Mouse (Mus musculus) heart, adult 8-10 months (tissue): ENCODE data around the gene Krt18. TPM values are rescaled to one million over a fixed set of nuclear protein-coding genes. Genes with fewer than 3 reads are reported as not detected.
A peak's percentile ranks its signal among the peaks of the same experiment; 100 is the strongest.
"Not testable (repeated sequence)": the region's sequence is repeated elsewhere in the genome, so short reads cannot be mapped to it uniquely, and the experiment has no call there.

Experiments used
- DNase-seq: peaks from one replicate; pipeline ENCODE4 v3.0.0; 2022; ENCODE audit warnings: low spot score
- total RNA-seq, 4 experiments: library from RNA; stranded (reverse); gene quantifications; 2 replicates each; pipeline ENCODE4 v1.2.4; 2022

Krt18 gene
- total RNA-seq: 1 to 10 TPM; 1.9 to 3.9 (median 2.5) TPM

DNA sequence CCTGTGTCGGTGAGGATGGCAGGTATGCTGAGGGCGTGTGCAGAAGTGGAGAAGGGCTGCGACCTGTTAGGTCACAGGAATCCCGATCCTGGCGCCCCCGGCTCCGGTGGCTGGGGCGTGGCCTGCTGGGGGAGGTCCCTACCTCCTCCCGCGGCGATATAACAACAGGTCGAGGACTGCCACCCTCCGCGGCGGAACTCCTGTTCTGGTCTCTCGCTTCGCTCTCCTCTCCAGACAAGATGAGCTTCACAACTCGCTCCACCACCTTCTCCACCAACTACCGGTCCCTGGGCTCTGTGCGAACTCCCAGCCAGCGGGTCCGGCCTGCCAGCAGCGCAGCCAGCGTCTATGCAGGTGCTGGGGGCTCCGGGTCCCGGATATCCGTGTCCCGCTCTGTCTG is at the start of gene Krt18:
TSS of gene Krt18 (plus strand) at position 141 of the 400 bp plus-strand sequence.
- DNase-seq: no peak

DNA sequence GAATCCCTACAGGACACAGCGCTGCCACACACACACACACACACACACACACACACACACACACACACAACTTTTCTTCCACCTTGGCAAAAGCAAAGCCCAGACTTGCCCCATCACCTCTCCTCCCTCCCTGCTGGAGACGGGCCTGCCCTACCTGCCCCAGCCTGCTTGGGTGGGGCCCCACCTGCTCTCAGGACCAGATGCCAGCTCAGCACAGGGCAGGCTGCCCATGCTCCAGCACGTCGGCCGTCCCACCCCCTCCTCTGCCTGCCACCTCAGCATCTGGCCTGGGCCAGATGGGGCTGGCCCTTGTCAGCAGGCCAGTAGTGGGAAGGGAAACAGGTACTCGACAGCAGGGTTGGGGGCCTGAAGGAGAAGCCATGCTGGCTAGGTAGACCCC is 47.1 kb upstream of the Krt18 start:
- DNase-seq: no peak

DNA sequence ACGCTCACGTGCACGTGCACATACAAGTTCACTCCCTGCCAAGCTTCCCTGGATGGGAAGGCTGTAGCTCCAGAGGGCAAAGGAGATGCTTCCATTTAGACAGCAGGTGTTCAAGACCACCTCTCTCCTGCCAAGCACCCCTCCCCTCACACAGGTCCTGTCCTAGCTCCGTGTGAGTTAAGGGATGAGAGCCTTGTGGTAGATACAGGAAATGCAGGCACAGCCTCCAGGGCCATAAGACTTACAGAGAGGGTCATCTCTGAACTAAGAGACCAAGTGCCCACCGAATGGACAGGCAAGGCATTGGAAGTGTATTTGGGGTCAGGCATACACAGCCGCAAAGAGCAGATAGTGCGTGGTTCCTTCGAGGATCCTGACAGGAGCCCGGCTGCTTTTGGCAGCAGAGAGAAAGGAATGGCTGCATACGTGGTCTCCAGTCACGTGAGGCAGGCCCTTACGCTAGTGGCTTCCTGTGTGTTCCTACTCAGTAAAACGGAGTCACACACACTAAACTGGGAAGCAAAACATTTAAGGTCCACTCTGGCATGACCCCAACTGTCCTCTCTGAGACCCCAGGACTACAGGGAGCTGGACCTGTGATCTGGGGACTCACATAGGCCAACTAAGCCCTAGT is 44.5 kb upstream of the Krt18 start:
- DNase-seq: no peak

- peak; percentile 95 for DNase-seq
Measured at GRCm38 (mm10) chr15:101983949-101984601, 43.9 kb upstream of the Krt18 start.

- no peak for DNase-seq
Measured at GRCm38 (mm10) chr15:101984746-101985145, 43.2 kb upstream of the Krt18 start.

DNA sequence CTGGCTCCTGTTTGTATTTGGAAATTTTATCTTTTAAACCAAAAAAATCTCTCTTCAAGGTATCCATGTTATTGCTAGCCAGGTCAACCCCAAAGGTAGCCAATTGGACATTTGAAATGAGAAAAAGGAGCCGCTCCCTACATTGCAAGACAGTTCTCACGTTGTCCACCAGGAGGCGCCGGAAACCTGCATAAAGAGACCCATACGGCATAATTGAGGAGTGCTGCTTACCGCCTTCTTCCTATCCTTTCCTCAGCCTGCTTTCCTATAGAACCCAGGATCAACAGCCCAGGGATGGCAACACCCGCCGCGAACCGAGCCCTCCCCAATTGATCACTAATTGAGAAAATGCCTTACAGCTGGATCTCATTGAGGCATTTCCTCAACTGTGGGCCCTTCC is 39.9 kb upstream of the Krt18 start:
- peak; percentile 85 for DNase-seq

GRCm38 (mm10) chr15:101988714-101989113 is 39.3 kb upstream of the Krt18 start:
- no peak for DNase-seq

DNA sequence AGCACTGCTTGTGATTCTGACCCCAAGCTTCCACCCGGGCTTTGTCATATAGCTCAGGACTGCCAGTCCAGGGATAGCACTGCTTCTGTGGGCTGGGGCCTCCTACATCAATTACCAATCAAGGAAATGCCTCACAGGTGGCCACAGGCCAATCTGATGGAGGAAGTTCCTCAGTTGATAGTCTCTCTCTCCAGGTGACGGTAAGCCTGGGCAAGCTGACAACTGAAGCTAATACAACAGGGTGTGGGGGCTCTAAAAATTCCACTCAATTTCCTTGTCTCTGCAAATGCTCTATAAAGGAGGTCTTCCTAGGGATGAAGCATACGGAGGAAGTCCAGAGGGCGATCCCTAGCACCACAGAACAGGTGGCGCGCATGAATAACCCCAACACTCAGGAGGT is 37.0 kb upstream of the Krt18 start:
- no peak for DNase-seq

GRCm38 (mm10) chr15:101994365-101994764 is 33.6 kb upstream of the Krt18 start:
- DNase-seq: no peak

DNA sequence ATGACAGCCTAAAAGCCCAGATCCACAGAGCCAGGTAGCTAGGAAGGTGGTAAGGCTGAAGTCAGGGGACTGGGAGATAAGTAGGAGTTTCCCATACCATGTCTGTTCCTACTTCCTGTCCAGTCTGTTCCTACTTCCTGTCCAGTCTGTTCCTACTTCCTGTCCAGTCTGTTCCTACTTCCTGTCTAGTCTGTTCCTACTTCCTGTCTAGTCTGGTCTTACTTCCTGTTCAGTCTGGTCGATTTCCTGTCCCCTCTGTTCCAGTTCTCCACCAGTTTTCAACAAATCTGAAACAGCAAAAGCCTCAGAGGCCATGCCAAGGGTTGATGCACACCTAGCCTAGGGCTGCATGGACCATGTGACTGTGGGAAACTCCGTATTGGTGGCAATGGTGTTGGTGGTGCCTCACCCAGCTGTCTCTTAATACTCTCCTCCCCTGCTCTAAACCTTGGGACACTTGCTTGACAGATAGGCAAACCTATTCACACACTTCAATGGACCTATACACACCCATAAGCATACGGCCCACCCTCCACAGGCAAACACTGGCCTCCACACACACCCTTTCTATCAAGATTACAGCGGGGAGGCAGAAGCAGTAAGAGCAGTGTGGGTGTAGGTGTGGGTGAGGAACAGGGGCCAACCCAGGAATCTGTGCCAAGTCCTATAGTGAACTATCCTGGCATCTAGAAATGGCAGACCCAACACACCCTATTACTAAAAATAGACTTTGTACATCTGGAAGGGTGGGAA is 32.3 kb upstream of the Krt18 start:
- no peak for DNase-seq

DNA sequence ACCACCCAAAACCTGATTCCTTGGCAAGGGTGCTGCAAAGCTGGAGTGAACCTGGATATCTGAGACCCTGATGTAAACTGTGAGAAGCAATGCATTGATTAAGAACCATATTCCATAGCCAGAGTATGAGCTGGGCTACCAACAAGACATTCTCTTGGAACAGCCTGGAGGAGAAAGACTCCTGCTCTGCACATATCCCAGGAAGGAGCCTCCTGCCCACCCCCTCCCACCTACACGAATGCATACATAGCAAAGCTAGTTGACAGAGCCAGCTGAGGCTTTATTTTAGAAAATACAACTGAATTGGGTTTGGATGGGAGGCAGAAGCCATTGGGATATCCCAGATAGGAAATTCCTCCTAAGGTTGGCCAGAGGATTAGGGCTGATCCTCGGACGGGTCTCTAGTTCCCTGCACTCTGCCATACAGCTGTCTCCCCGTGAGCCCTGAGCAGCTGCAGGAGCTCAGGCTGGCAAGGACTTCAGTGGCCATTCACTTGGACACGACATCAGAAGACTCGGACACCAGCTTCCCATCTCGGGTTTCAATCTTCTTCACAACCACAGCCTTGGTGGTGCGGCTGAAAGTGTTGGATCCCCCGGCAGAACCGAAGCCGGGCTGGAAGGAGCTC is 31.4 kb upstream of the Krt18 start:
- DNase-seq: not testable (repeated sequence)

DNA sequence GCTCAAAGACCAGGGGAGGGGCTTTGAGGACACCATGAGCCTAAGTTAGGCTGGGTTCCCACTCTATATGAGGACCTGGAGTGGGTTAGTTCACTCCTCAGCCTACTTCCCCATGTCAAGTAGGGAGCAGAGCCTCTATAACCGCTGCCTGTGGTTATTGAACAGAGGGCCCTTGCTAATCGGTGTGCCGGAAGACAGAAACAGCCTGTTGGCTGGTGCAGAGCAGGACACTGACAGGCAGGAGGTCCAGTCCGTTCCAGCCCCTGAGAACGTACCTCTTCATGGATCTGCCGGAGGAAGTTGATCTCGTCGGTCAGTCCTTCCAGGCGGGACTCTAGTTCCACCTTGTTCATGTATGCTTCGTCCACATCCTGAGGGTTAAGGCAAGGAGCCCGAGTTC is 28.8 kb upstream of the Krt18 start:
- DNase-seq: no peak

DNA sequence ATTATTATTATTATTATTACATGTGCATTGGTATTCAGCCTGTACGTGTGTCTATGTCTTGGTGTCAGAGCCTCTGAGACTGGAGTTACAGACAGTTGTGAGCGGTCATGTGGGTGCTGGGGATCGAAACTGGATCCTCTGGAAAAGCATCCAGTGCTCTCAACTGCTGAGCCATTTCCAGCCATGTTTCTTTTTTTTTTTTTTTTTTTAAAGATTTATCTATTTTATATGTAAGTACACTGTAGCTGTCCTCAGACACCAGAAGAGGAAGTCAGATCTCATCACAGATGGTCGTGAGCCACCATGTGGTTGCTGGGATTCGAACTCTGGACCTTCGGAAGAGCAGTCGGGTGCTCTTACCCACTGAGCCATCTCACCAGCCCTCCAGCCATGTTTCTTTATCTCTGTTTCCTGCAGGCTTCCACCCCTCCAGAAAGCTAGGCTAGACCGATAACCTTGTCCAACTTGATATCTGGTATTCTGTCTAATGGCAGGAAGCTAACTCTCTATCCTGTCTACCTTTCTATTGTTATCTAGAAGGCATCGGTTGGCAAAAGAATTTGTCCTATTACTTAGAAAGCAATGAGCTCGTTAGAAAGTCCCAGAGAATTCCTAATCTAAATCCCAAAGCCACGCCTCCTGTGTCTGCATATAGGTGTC is 28.2 kb upstream of the Krt18 start:
- no peak for DNase-seq

GRCm38 (mm10) chr15:102002646-102003488 is 25.1 kb upstream of the Krt18 start:
- DNase-seq: no peak

DNA sequence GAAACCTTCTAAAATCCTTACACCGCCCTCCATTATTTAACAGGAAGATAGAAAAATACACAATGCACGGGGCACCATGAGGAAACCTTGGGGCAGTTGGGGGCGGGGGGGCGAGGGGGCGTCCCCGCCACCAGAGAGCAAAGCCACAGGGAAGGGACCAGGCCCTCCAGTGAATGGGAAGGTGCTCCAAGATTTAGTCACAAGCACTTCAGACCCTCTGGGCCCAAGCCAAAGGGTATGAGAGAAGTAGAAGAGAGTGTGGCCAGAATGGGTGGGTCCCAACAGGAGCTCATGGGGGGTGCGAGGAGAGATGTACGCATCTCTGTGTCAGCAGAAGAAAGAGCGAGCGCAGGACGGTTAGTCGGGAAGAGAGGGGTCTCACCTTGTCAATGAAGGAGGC is 24.5 kb upstream of the Krt18 start:
- no peak for DNase-seq

DNA sequence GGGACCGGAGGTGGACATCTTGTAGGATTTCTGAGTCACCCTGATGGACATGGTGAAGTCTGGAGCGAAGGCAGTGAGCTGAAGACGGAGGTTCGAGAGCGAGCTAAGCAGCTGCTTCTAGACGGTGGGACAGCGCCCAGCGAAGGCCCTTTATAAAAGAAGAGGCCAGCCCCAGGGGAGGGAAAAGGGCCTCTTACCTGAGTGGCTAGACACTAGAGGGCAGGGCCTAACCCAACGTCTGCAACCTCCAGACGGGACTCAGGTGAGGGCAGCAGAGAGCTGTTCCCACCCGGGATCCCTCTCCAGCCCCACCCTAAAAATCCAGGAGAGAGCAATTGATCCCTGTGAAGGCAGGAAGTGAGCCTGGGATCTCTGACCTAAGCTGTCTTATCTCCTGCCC is 23.8 kb upstream of the Krt18 start, which contains the start of gene Krt8:
TSS of gene Krt8 (minus strand) at position 294 of the 400 bp plus-strand sequence.
- DNase-seq: no peak

DNA sequence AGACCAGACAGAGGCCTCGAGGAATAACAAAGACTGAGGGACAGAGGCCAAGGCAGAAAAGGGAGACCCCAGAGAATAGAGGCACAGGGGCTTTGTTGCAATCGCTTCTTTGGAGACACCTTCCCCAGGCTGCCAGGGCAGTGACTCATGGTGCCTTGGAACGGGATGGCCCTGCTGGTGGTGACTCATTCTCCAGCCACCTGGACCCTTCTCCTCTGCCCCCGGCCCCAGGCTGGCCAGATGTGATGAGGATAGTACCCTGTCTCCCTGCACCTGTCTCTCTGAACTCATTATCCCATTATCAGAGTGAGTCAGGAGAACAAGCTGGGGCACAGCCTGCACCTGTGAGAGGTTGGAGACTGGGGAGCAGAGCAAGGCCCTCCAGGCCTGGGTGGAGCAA is 22.7 kb upstream of the Krt18 start:
- no peak for DNase-seq

- no peak for DNase-seq
Measured at GRCm38 (mm10) chr15:102006317-102006716, 21.7 kb upstream of the Krt18 start.

DNA sequence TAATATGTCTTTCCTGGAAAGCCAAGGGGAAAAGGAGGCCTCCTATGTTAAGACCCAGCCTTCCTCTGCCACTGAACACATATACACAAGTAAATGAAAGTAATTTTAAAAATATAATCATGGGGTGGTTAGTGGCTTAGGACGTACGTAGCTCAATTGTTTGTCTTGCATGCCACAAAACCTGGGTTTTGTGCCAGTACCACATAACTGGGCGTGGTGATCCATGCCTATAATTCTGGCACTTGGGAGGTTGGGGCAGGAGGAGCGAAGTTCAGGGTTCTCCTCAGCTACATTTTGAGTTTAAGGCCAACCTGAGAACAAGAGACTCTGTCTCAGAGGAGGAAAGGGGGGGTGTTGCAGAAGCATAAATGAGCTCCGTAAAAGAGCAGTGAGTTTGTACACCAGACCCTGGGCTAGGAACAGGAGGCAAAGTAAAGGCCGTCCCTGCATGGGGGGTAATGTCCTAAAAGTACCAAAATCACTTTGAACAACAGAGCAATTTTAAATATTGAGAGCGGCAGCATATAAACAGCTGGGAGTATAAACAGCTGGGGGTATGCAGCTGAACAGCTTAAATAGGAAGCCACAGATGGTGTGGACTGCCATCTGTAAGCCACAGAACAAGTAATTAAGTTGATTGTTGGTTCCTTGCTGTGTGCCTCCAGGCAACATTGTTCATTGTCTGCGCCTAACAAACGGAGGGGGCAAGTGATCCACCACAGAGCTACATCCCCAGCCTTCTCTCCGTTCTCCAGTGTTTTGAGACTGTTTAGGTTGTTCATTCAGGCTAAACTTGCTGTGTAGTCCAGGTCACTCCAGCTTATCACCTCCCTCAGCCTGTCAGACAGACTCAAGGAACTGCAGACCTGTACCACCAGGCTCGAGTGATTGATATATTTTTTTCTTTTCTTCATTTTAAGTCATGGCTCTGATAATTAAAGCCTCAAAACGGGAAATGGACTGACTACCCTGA is 20.6 kb upstream of the Krt18 start:
- DNase-seq: no peak
